Mouse (Mus musculus) E14TG2a.4 (cell line): ENCODE data around the gene Herc4.

Experiments used
- CTCF ChIP-seq: conservative IDR thresholded peaks from 2 replicates; pipeline ENCODE4 v1.5.1; 2014; ENCODE audit warnings: low read length
- NANOG ChIP-seq: IDR thresholded peaks from 2 replicates; pipeline ENCODE4 v1.6.1; 2014; ENCODE audit warnings: borderline replicate concordance, low read length, mixed read lengths

GRCm38 (mm10) chr10:63258696-63259095, 15.1 kb downstream of the Herc4 start:
- TF ChIP-seq CTCF (no peak), NANOG (no peak)
